Mouse (Mus musculus) midbrain, postnatal 0 days (tissue): ENCODE measurements around the gene Tas2r121. TPM values are rescaled to one million over a fixed set of nuclear protein-coding genes. Genes with fewer than 3 reads are reported as not detected.

Experiments used
- ATAC-seq: fragments of 200-750 bp; cut with Nextera tagmentation; 2 replicates; pipeline ENCODE4 v1.8.0; 2017; ENCODE audit warnings: moderate number of reproducible peaks, mild to moderate bottlenecking, moderate TSS enrichment, moderate library complexity; ENCODE audit not compliant: low FRiP score
- DNase-seq: peaks from one replicate; pipeline ENCODE4 v3.0.0-alpha.2; 2015; ENCODE audit warnings: low spot score
- H3K27ac ChIP-seq: fragments of 300-500 bp; sonication (generic); 2 replicates; pipeline ENCODE4 v1.5.1; 2014; ENCODE audit warnings: low read depth, mild to moderate bottlenecking, low read length, mixed read lengths
- H3K27me3 ChIP-seq: fragments of 300-500 bp; sonication (generic); 2 replicates; pipeline ENCODE4 v1.6.1; 2014; ENCODE audit warnings: low read length, control low read depth, mixed read lengths; ENCODE audit not compliant: insufficient read depth
- H3K36me3 ChIP-seq: fragments of 300-500 bp; sonication (generic); 2 replicates; pipeline ENCODE4 v1.6.1; 2014; ENCODE audit warnings: low read length, control low read depth, mixed read lengths; ENCODE audit not compliant: insufficient read depth
- H3K4me1 ChIP-seq: fragments of 300-500 bp; sonication (generic); 2 replicates; pipeline ENCODE4 v1.6.1; 2014; ENCODE audit warnings: mild to moderate bottlenecking, control low read depth, antibody characterized with exemption, low read length, mixed read lengths; ENCODE audit not compliant: insufficient read depth
- H3K4me2 ChIP-seq: fragments of 300-500 bp; sonication (generic); 2 replicates; pipeline ENCODE4 v1.6.1; 2014; ENCODE audit warnings: low read depth, mild to moderate bottlenecking, low read length, mixed read lengths; ENCODE audit not compliant: poor library complexity, severe bottlenecking
- H3K4me3 ChIP-seq: fragments of 300-500 bp; sonication (generic); 2 replicates; pipeline ENCODE4 v1.5.1; 2014; ENCODE audit warnings: low read depth, mild to moderate bottlenecking, low read length, moderate library complexity
- H3K9ac ChIP-seq: fragments of 300-500 bp; sonication (generic); replicated peaks from 2 replicates; pipeline ENCODE4 v1.6.1; 2014; ENCODE audit warnings: mild to moderate bottlenecking, low read length, moderate library complexity, mixed read lengths; ENCODE audit not compliant: poor library complexity, severe bottlenecking
- H3K9me3 ChIP-seq: fragments of 300-500 bp; sonication (generic); 2 replicates; pipeline ENCODE4 v1.6.1; 2016; ENCODE audit warnings: low read length, control low read depth
- CTCF ChIP-seq: IDR thresholded peaks from 2 replicates; pipeline ENCODE4 v1.5.1; 2016; ENCODE audit warnings: antibody characterized with exemption, mild to moderate bottlenecking
- WGBS: fragments of 180-500 bp; shearing (Covaris S2); extraction: QIAGEN DNeasy Blood & Tissue Kit; methylation state at CpG from one replicate; pipeline ENCODE4 v1.1.7; 2014; 5-methylcytosine and 5-hydroxymethylcytosine counted together
- polyA plus RNA-seq: library from polyadenylated mRNA; unstranded; fragments of >200 nt; fragmentation: Nextera tagmentation; extraction: Ambion mirVana; gene quantifications from 2 replicates; pipeline ENCODE4 v1.2.1, GENCODE M21; 2015
- total RNA-seq: library from RNA; depleted of rRNA; stranded (reverse); fragments of >200 nt; gene quantifications from 2 replicates; pipeline ENCODE4 v1.2.3, GENCODE M21; 2014; rRNA removed

The Tas2r121 gene
- total and polyA plus RNA-seq, 2 experiments from 2014 or later, result not detected

DNA sequence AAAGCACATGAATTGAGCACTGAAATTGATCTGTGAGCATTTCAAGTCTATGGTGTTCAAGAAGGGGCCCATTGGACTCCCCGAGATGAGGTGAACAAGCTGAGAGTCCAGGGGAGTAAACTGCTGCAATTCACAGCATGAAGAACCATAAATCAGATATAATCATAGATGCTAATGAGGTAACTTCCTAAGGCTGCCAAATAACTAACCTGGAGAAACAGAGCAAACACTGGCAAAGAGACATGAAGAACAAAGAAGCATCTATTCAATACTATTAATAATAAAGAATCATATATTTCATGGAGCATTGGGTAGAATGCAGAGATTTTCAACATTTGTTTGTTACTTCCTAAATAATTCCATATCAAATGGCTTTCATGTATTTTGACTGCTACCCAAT is 49.4 kb downstream of the Tas2r121 start, which contains the start of gene A630073D07Rik:
Gene A630073D07Rik, minus strand, starts transcription at position 101 of the 400 bp plus-strand sequence.
- Histone ChIP-seq H3K27ac (no peak within 1 kb of the TSS), H3K27me3 (no peaks in the 10 kb centered on the region), H3K36me3 (no peaks in the 10 kb centered on the region), H3K9me3 (no peaks in the 10 kb centered on the region), H3K9ac (no peak within 1 kb of the TSS), H3K4me1 (no peaks in the 10 kb centered on the region), H3K4me2 (no peak within 1 kb of the TSS), H3K4me3 (no peak within 1 kb of the TSS)
- ATAC-seq (no peak), DNase-seq (no peak)
- TF ChIP-seq CTCF, result no peak
- WGBS, result 78% methylated on average over 1 of the region's 1 CpGs

Other genes starting within 250 kb of the Tas2r121 start
- not detected in 2 replicates for gene Prh1, start 131.2 kb downstream of the Tas2r121 start, total RNA-seq
- not detected in 2 replicates for gene Prh1, start 131.2 kb downstream of the Tas2r121 start, polyA plus RNA-seq
- not detected in 2 replicates for gene Prp2, start 105.1 kb downstream of the Tas2r121 start, total RNA-seq
- not detected in 2 replicates for gene Prp2, start 105.1 kb downstream of the Tas2r121 start, polyA plus RNA-seq
- gene A630073D07Rik, start 49.5 kb downstream of the Tas2r121 start, total RNA-seq, result not detected in 2 replicates
- gene A630073D07Rik, start 49.5 kb downstream of the Tas2r121 start, polyA plus RNA-seq, result not detected in 2 replicates
- not detected in 2 replicates for gene Tas2r120, start 44.1 kb downstream of the Tas2r121 start, total RNA-seq
- not detected in 2 replicates for gene Tas2r120, start 44.1 kb downstream of the Tas2r121 start, polyA plus RNA-seq
- not detected in 2 replicates for gene Tas2r122, start 10.9 kb upstream of the Tas2r121 start, total RNA-seq
- not detected in 2 replicates for gene Tas2r122, start 10.9 kb upstream of the Tas2r121 start, polyA plus RNA-seq
- not detected in 2 replicates for gene Tas2r115, start 37.0 kb upstream of the Tas2r121 start, total RNA-seq
- gene Tas2r115, start 37.0 kb upstream of the Tas2r121 start, polyA plus RNA-seq, result not detected in 2 replicates
- not detected in 2 replicates for gene Tas2r124, start 53.7 kb upstream of the Tas2r121 start, total RNA-seq
- not detected in 2 replicates for gene Tas2r124, start 53.7 kb upstream of the Tas2r121 start, polyA plus RNA-seq
- gene Tas2r102, start 61.1 kb upstream of the Tas2r121 start, total RNA-seq, result not detected in 2 replicates
- not detected in 2 replicates for gene Tas2r102, start 61.1 kb upstream of the Tas2r121 start, polyA plus RNA-seq
- gene Tas2r136, start 77.2 kb upstream of the Tas2r121 start, total RNA-seq, result not detected in 2 replicates
- gene Tas2r136, start 77.2 kb upstream of the Tas2r121 start, polyA plus RNA-seq, result not detected in 2 replicates
- gene Tas2r117, start 101.8 kb upstream of the Tas2r121 start, total RNA-seq, result not detected in 2 replicates
- not detected in 2 replicates for gene Tas2r117, start 101.8 kb upstream of the Tas2r121 start, polyA plus RNA-seq
- gene Tas2r123, start 146.1 kb upstream of the Tas2r121 start, total RNA-seq, result not detected in 2 replicates
- gene Tas2r123, start 146.1 kb upstream of the Tas2r121 start, polyA plus RNA-seq, result not detected in 2 replicates
- gene Tas2r116, start 154.4 kb upstream of the Tas2r121 start, total RNA-seq, result not detected in 2 replicates
- gene Tas2r116, start 154.4 kb upstream of the Tas2r121 start, polyA plus RNA-seq, result not detected in 2 replicates
- not detected in 2 replicates for gene Tas2r110, start 167.0 kb upstream of the Tas2r121 start, total RNA-seq
- not detected in 2 replicates for gene Tas2r110, start 167.0 kb upstream of the Tas2r121 start, polyA plus RNA-seq
- gene Tas2r113, start 192.0 kb upstream of the Tas2r121 start, total RNA-seq, result not detected in 2 replicates
- not detected in 2 replicates for gene Tas2r113, start 192.0 kb upstream of the Tas2r121 start, polyA plus RNA-seq
- gene Tas2r125, start 208.6 kb upstream of the Tas2r121 start, total RNA-seq, result not detected in 2 replicates
- not detected in 2 replicates for gene Tas2r125, start 208.6 kb upstream of the Tas2r121 start, polyA plus RNA-seq